Mouse (Mus musculus) ovary, postnatal 14 days (tissue): ENCODE data around the gene Fbxw11.
A peak's percentile ranks its signal among the peaks of the same experiment; 100 is the strongest.

Experiments
- DNase-seq: peaks from one replicate; pipeline ENCODE4 v3.0.0; 2022; ENCODE audit warnings: low spot score

Fbxw11 gene

GRCm38 (mm10) chr11:32623912-32624311 is 18.6 kb upstream of the Fbxw11 start:
- no peak for DNase-seq

- DNase-seq = peak; percentile 48
Measured at GRCm38 (mm10) chr11:32625677-32626076, 16.8 kb upstream of the Fbxw11 start.

- DNase-seq = no peak
Measured at GRCm38 (mm10) chr11:32626079-32626478, 16.4 kb upstream of the Fbxw11 start.

GRCm38 (mm10) chr11:32627900-32628299 is 14.6 kb upstream of the Fbxw11 start:
- DNase-seq = no peak

GRCm38 (mm10) chr11:32629713-32630211 is 12.8 kb upstream of the Fbxw11 start:
- no peak for DNase-seq

GRCm38 (mm10) chr11:32632671-32633070 is 9.9 kb upstream of the Fbxw11 start:
- no peak for DNase-seq

- no peak for DNase-seq
Measured at GRCm38 (mm10) chr11:32633542-32633941, 9.0 kb upstream of the Fbxw11 start.

- DNase-seq = no peak
Measured at GRCm38 (mm10) chr11:32634143-32634542, 8.4 kb upstream of the Fbxw11 start.

- no peak for DNase-seq
Measured at GRCm38 (mm10) chr11:32634842-32635241, 7.7 kb upstream of the Fbxw11 start.

GRCm38 (mm10) chr11:32636275-32636674 is 6.2 kb upstream of the Fbxw11 start:
- no peak for DNase-seq

- DNase-seq = no peak
Measured at GRCm38 (mm10) chr11:32638521-32639255, 3.8 kb upstream of the Fbxw11 start.

- no peak for DNase-seq
Measured at GRCm38 (mm10) chr11:32640617-32641016, 1.9 kb upstream of the Fbxw11 start.

GRCm38 (mm10) chr11:32642899-32643886 is 669 bp downstream of the Fbxw11 start:
- no peak for DNase-seq

GRCm38 (mm10) chr11:32644010-32644409 is 1.5 kb downstream of the Fbxw11 start:
- DNase-seq = no peak

- no peak for DNase-seq
Measured at GRCm38 (mm10) chr11:32647265-32647664, 4.7 kb downstream of the Fbxw11 start.

- DNase-seq = no peak
Measured at GRCm38 (mm10) chr11:32650236-32650749, 7.8 kb downstream of the Fbxw11 start.

- no peak for DNase-seq
Measured at GRCm38 (mm10) chr11:32650893-32651590, 8.5 kb downstream of the Fbxw11 start.

- DNase-seq = no peak
Measured at GRCm38 (mm10) chr11:32651723-32652122, 9.2 kb downstream of the Fbxw11 start.

GRCm38 (mm10) chr11:32662082-32662656 is 19.6 kb downstream of the Fbxw11 start:
- DNase-seq = no peak

GRCm38 (mm10) chr11:32665639-32666038 is 23.1 kb downstream of the Fbxw11 start:
- DNase-seq = no peak

- no peak for DNase-seq
Measured at GRCm38 (mm10) chr11:32666983-32667382, 24.5 kb downstream of the Fbxw11 start.

- DNase-seq = no peak
Measured at GRCm38 (mm10) chr11:32671480-32671879, 29.0 kb downstream of the Fbxw11 start.
